Mouse (Mus musculus) hindbrain, embryonic 14.5 days (tissue): ENCODE data around the gene Bcdin3d. TPM values are rescaled to one million over a fixed set of nuclear protein-coding genes. Genes with fewer than 3 reads are reported as not detected.

Experiments
- ATAC-seq: fragments of 200-750 bp; cut with Nextera tagmentation; 2 replicates; pipeline ENCODE4 v1.8.0; 2017; ENCODE audit warnings: moderate number of reproducible peaks, mild to moderate bottlenecking, moderate TSS enrichment, moderate library complexity; ENCODE audit not compliant: low FRiP score
- DNase-seq: peaks from one replicate; pipeline ENCODE4 v3.0.0-alpha.2; 2015; ENCODE audit warnings: low spot score
- H3K27ac ChIP-seq: fragments of 300-500 bp; sonication (generic); 2 replicates; pipeline ENCODE4 v1.5.1; 2014; ENCODE audit warnings: mild to moderate bottlenecking, moderate library complexity
- H3K27me3 ChIP-seq: fragments of 300-500 bp; sonication (generic); 2 replicates; pipeline ENCODE4 v1.6.1; 2014; ENCODE audit warnings: mild to moderate bottlenecking, low read length, mixed read lengths; ENCODE audit not compliant: control insufficient read depth, insufficient read depth
- H3K36me3 ChIP-seq: fragments of 300-500 bp; sonication (generic); replicated peaks from 2 replicates; pipeline ENCODE4 v1.6.1; 2014; ENCODE audit not compliant: control insufficient read depth, insufficient read depth
- H3K4me1 ChIP-seq: fragments of 300-500 bp; sonication (generic); replicated peaks from 2 replicates; pipeline ENCODE4 v1.6.1; 2014; ENCODE audit warnings: antibody characterized with exemption, low read length, mixed read lengths; ENCODE audit not compliant: control insufficient read depth, insufficient read depth
- H3K4me2 ChIP-seq: fragments of 300-500 bp; sonication (generic); replicated peaks from 2 replicates; pipeline ENCODE4 v1.6.1; 2014; ENCODE audit warnings: mild to moderate bottlenecking, moderate library complexity
- H3K4me3 ChIP-seq: fragments of 300-500 bp; sonication (generic); replicated peaks from 2 replicates; pipeline ENCODE4 v1.5.1; 2014; ENCODE audit warnings: mild to moderate bottlenecking, low read length
- H3K9ac ChIP-seq: fragments of 300-500 bp; sonication (generic); 2 replicates; pipeline ENCODE4 v1.6.1; 2014
- H3K9me3 ChIP-seq: fragments of 300-500 bp; sonication (generic); 2 replicates; pipeline ENCODE4 v1.6.1; 2016; ENCODE audit warnings: low read length; ENCODE audit not compliant: control insufficient read depth
- WGBS: fragments of 180-500 bp; shearing (Covaris S2); extraction: QIAGEN DNeasy Blood & Tissue Kit; methylation state at CpG from one replicate; pipeline ENCODE4 v1.1.7; 2014; 5-methylcytosine and 5-hydroxymethylcytosine counted together
- polyA plus RNA-seq: library from polyadenylated mRNA; unstranded; fragments of >200 nt; fragmentation: Nextera tagmentation; extraction: Ambion mirVana; gene quantifications from 2 replicates; pipeline ENCODE4 v1.2.1, GENCODE M21; 2014

Gene Bcdin3d
- polyA plus RNA-seq, 1 experiment from 2014 or later = 19.6 TPM

GRCm38 (mm10) chr15:99484745-99485144 is 10.2 kb upstream of the Bcdin3d start:
- ATAC-seq (no peak), DNase-seq (no peak)
- Histone ChIP-seq H3K4me1 (no peaks in the 10 kb centered on the region), H3K9me3 (no peaks in the 10 kb centered on the region), H3K36me3 (no peaks in the 10 kb centered on the region), H3K27ac (no peak overlapping the region), H3K4me3 (no peak overlapping the region), H3K9ac (no peak overlapping the region), H3K27me3 (no peaks in the 10 kb centered on the region), H3K4me2 (no peak overlapping the region)
- WGBS = 69% methylated on average over 6 of the region's 6 CpGs

- 80% methylated on average over 1 of the region's 1 CpGs for WGBS
- Histone ChIP-seq H3K4me3 (no peak overlapping the region), H3K9me3 (no peaks in the 10 kb centered on the region), H3K36me3 (no peaks in the 10 kb centered on the region), H3K9ac (no peak overlapping the region), H3K4me1 (peaks cover 8% of the 10 kb centered on the region), H3K27me3 (no peaks in the 10 kb centered on the region), H3K27ac (no peak overlapping the region), H3K4me2 (no peak overlapping the region)
- ATAC-seq = no peak
- no peak for DNase-seq
Observed at GRCm38 (mm10) chr15:99475814-99476213, 1.3 kb upstream of the Bcdin3d start.

GRCm38 (mm10) chr15:99473801-99474575 is 542 bp downstream of the Bcdin3d start:
- no peaks in the 10 kb centered on the region for H3K27me3 ChIP-seq
- peak; percentile 73 for ATAC-seq
- H3K36me3 ChIP-seq = no peaks in the 10 kb centered on the region
- peak overlapping the region; percentile 69 for H3K4me2 ChIP-seq
- H3K9me3 ChIP-seq = no peaks in the 10 kb centered on the region
- peak overlapping the region; percentile 83 for H3K9ac ChIP-seq
- peak overlapping the region; percentile 88 for H3K27ac ChIP-seq
- peak overlapping the region; percentile 75 for H3K4me3 ChIP-seq
- peak; percentile 74 for DNase-seq
- 5% methylated on average over 38 of the region's 38 CpGs for WGBS
- peaks cover 8% of the 10 kb centered on the region for H3K4me1 ChIP-seq

- H3K36me3 ChIP-seq = no peaks in the 10 kb centered on the region
- peaks cover 8% of the 10 kb centered on the region for H3K4me1 ChIP-seq
- ATAC-seq = no peak
- no peaks in the 10 kb centered on the region for H3K9me3 ChIP-seq
- no peak overlapping the region for H3K27ac ChIP-seq
- H3K9ac ChIP-seq = no peak overlapping the region
- no peak overlapping the region for H3K4me3 ChIP-seq
- 89% methylated on average over 7 of the region's 7 CpGs for WGBS
- no peak for DNase-seq
- H3K4me2 ChIP-seq = no peak overlapping the region
- no peaks in the 10 kb centered on the region for H3K27me3 ChIP-seq
Observed at GRCm38 (mm10) chr15:99472972-99473371, 1.6 kb downstream of the Bcdin3d start.

- H3K36me3 ChIP-seq = no peaks in the 10 kb centered on the region
- H3K4me3 ChIP-seq = no peak overlapping the region
- H3K27me3 ChIP-seq = no peaks in the 10 kb centered on the region
- peaks cover 8% of the 10 kb centered on the region for H3K4me1 ChIP-seq
- H3K9me3 ChIP-seq = no peaks in the 10 kb centered on the region
- ATAC-seq (no peak), DNase-seq (no peak)
- WGBS = 80% methylated on average over 14 of the region's 14 CpGs
- H3K4me2 ChIP-seq = no peak overlapping the region
- no peak overlapping the region for H3K27ac ChIP-seq
- H3K9ac ChIP-seq = no peak overlapping the region
Observed at GRCm38 (mm10) chr15:99471677-99472063, 2.9 kb downstream of the Bcdin3d start.

- Histone ChIP-seq H3K36me3 (no peaks in the 10 kb centered on the region), H3K9ac (no peak overlapping the region), H3K9me3 (no peaks in the 10 kb centered on the region), H3K4me2 (peak overlapping the region; percentile 22), H3K4me1 (peaks cover 8% of the 10 kb centered on the region), H3K27me3 (no peaks in the 10 kb centered on the region), H3K27ac (peak overlapping the region; percentile 45; the same call in 1 of the 2 replicates), H3K4me3 (no peak overlapping the region)
- DNase-seq (peak; percentile 77), ATAC-seq (no peak)
- 61% methylated on average over 17 of the region's 17 CpGs for WGBS
Observed at GRCm38 (mm10) chr15:99470971-99471676, 3.4 kb downstream of the Bcdin3d start.

GRCm38 (mm10) chr15:99470224-99470761 is 4.2 kb downstream of the Bcdin3d start:
- H3K9ac ChIP-seq = no peak overlapping the region
- H3K4me3 ChIP-seq = no peak overlapping the region
- ATAC-seq (no peak), DNase-seq (no peak)
- no peaks in the 10 kb centered on the region for H3K27me3 ChIP-seq
- no peaks in the 10 kb centered on the region for H3K9me3 ChIP-seq
- WGBS = 90% methylated on average over 31 of the region's 31 CpGs
- no peak overlapping the region for H3K27ac ChIP-seq
- no peaks in the 10 kb centered on the region for H3K36me3 ChIP-seq
- peaks cover 8% of the 10 kb centered on the region for H3K4me1 ChIP-seq
- no peak overlapping the region for H3K4me2 ChIP-seq

GRCm38 (mm10) chr15:99469736-99470135 is 4.8 kb downstream of the Bcdin3d start:
- 90% methylated on average over 4 of the region's 4 CpGs for WGBS
- Histone ChIP-seq H3K27me3 (no peaks in the 10 kb centered on the region), H3K9ac (no peak overlapping the region), H3K27ac (no peak overlapping the region), H3K36me3 (no peaks in the 10 kb centered on the region), H3K4me1 (peaks cover 5% of the 10 kb centered on the region), H3K9me3 (no peaks in the 10 kb centered on the region), H3K4me2 (no peak overlapping the region), H3K4me3 (no peak overlapping the region)
- DNase-seq (no peak), ATAC-seq (no peak)

GRCm38 (mm10) chr15:99469067-99469466 is 5.5 kb downstream of the Bcdin3d start:
- WGBS = 40% methylated on average over 3 of the region's 3 CpGs
- ATAC-seq (no peak), DNase-seq (peak; percentile 67)
- Histone ChIP-seq H3K9ac (no peak overlapping the region), H3K27ac (no peak overlapping the region), H3K9me3 (no peaks in the 10 kb centered on the region), H3K4me3 (no peak overlapping the region), H3K27me3 (no peaks in the 10 kb centered on the region), H3K36me3 (no peaks in the 10 kb centered on the region), H3K4me2 (no peak overlapping the region), H3K4me1 (peaks cover 5% of the 10 kb centered on the region)
